Comparison of ENCODE assay signal across 1 mouse cellular context in the genomic region with DNA sequence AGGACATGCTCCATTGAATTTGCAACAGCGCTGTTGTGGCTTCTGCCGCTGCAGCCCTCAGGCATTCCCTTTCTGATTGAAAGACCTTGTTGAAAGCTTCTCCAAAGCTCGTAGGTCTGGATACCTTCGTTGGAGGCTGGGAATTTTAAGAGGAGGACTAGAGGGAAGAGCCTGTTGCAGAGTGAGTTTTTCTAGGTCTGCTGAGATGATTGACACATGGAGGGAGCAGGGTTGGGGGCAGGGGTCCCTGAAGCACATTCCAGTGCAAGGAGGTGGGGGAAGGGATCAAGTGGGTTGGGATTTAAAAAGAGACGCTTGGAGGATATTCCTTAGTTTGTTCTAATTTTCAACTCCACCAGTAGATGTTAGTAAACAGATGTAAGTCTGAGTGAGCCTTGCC.
TF ChIP-seq lines count a peak whose summit lies in the region.

No protein-coding gene starts in this region.

TF ChIP-seq in CH12.LX, 34 proteins besides CTCF, POLR2A, EP300 and RAD21 (continued from another document):
- TF ChIP-seq TBP (conservative IDR thresholded peaks at IDR 0.05; ENCODE audit: low read depth, low read length) = no peak
- TF ChIP-seq UBTF (IDR thresholded peaks at IDR 0.05; ENCODE audit: low read depth, low read length) = no peak
- TF ChIP-seq MAX (IDR thresholded peaks at IDR 0.05; ENCODE audit: low read length) = no peak
- no peak for TF ChIP-seq ZNF384 (IDR thresholded peaks at IDR 0.05; ENCODE audit: low read depth, low read length)
- no peak for TF ChIP-seq SMC3 (IDR thresholded peaks at IDR 0.05; ENCODE audit: low read depth, low read length)
- no peak for TF ChIP-seq SIN3A (IDR thresholded peaks at IDR 0.05; ENCODE audit: low read length)
- no peak for TF ChIP-seq MYC (IDR thresholded peaks at IDR 0.05; ENCODE audit: low read depth, low read length)
TF ChIP-seq in CH12.LX: peak in this region for 0.
